Mouse (Mus musculus) midbrain, embryonic 14.5 days (tissue): ENCODE data around the gene Crisp2. TPM values are rescaled to one million over a fixed set of nuclear protein-coding genes. Genes with fewer than 3 reads are reported as not detected.

Experiments used
- ATAC-seq: fragments of 200-750 bp; cut with Nextera tagmentation; 2 replicates; pipeline ENCODE4 v1.8.0; 2017; ENCODE audit warnings: moderate number of reproducible peaks, moderate library complexity; ENCODE audit not compliant: low FRiP score, low TSS enrichment
- DNase-seq: peaks from one replicate; pipeline ENCODE4 v3.0.0-alpha.2; 2015
- H3K27ac ChIP-seq: fragments of 300-500 bp; sonication (generic); replicated peaks from 2 replicates; pipeline ENCODE4 v1.5.1; 2014; ENCODE audit warnings: mild to moderate bottlenecking, low read depth, low read length, moderate library complexity
- H3K27me3 ChIP-seq: fragments of 300-500 bp; sonication (generic); 2 replicates; pipeline ENCODE4 v1.6.1; 2014; ENCODE audit warnings: low read length, control low read depth, mixed read lengths; ENCODE audit not compliant: control insufficient read depth, insufficient read depth
- H3K36me3 ChIP-seq: fragments of 300-500 bp; sonication (generic); 2 replicates; pipeline ENCODE4 v1.6.1; 2014; ENCODE audit warnings: low read length, control low read depth; ENCODE audit not compliant: control insufficient read depth, insufficient read depth
- H3K4me1 ChIP-seq: fragments of 300-500 bp; sonication (generic); 2 replicates; pipeline ENCODE4 v1.6.1; 2014; ENCODE audit warnings: mild to moderate bottlenecking, antibody characterized with exemption, low read length, control low read depth; ENCODE audit not compliant: control insufficient read depth, insufficient read depth
- H3K4me2 ChIP-seq: fragments of 300-500 bp; sonication (generic); 2 replicates; pipeline ENCODE4 v1.6.1; 2014; ENCODE audit warnings: mild to moderate bottlenecking, low read length, moderate library complexity
- H3K4me3 ChIP-seq: fragments of 300-500 bp; sonication (generic); replicated peaks from 2 replicates; pipeline ENCODE4 v1.5.1; 2014; ENCODE audit warnings: low read depth, low read length
- H3K9ac ChIP-seq: fragments of 300-500 bp; sonication (generic); replicated peaks from 2 replicates; pipeline ENCODE4 v1.6.1; 2014; ENCODE audit warnings: mild to moderate bottlenecking, low read length, moderate library complexity
- H3K9me3 ChIP-seq: fragments of 300-500 bp; sonication (generic); 2 replicates; pipeline ENCODE4 v1.6.1; 2016; ENCODE audit warnings: low read length, control low read depth, mixed read lengths; ENCODE audit not compliant: control insufficient read depth
- WGBS: fragments of 180-500 bp; shearing (Covaris S2); extraction: QIAGEN DNeasy Blood & Tissue Kit; methylation state at CpG from one replicate; pipeline ENCODE4 v1.1.7; 2014; 5-methylcytosine and 5-hydroxymethylcytosine counted together
- polyA plus RNA-seq: library from polyadenylated mRNA; unstranded; fragments of >200 nt; fragmentation: Nextera tagmentation; extraction: Ambion mirVana; gene quantifications from 2 replicates; pipeline ENCODE4 v1.2.1, GENCODE M21; 2014

Crisp2 gene
- polyA plus RNA-seq, result not detected in 2 replicates

DNA sequence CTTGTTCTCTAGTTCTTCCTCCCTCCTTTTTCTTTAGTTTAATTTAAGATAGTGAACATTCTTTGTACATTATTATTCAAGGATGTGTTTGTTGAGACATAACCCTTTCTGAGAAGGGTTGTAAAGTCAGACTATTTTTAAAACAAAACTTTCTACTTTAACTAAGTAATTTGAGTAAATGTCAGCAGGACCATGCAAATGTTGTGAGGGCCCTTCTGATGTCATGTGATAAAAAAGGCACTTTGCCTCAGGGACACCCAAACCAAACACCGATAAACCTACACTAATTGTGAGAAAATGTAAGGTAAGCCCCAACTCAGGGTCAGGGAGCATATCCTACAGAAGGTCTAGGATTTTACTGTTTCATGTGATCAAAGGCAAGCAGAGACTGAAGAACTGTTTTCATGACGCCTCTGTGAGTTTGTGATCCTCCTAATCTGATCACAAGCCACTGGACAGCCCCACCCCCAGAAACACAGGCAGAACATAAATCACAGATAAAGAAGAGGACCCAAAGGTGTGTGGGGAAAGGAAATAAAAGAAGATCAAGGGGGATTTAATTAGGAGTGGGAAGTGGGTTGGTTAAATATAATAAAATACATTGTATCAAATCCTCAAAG lies at the start of gene Crisp2:
Gene Crisp2 (minus strand): TSS at position 51 of the 620 bp plus-strand sequence.
- Histone ChIP-seq H3K27me3 (no peaks in the 10 kb centered on the region), H3K4me1 (no peaks in the 10 kb centered on the region), H3K36me3 (no peaks in the 10 kb centered on the region), H3K4me2 (no peak within 1 kb of the TSS), H3K9me3 (no peaks in the 10 kb centered on the region), H3K27ac (no peak within 1 kb of the TSS), H3K9ac (no peak within 1 kb of the TSS), H3K4me3 (no peak within 1 kb of the TSS)
- no peak for ATAC-seq
- WGBS, result 49% methylated on average over 2 of the region's 2 CpGs
- no peak for DNase-seq

- Histone ChIP-seq H3K9me3 (no peaks in the 10 kb centered on the region), H3K4me1 (no peaks in the 10 kb centered on the region), H3K36me3 (no peaks in the 10 kb centered on the region), H3K9ac (no peak overlapping the region), H3K27me3 (no peaks in the 10 kb centered on the region), H3K27ac (no peak overlapping the region), H3K4me3 (no peak overlapping the region), H3K4me2 (no peak overlapping the region)
- no peak for ATAC-seq
- DNase-seq, result no peak
Observed at GRCm38 (mm10) chr17:40855065-40855464, 48.3 kb upstream of the Crisp2 start.

DNA sequence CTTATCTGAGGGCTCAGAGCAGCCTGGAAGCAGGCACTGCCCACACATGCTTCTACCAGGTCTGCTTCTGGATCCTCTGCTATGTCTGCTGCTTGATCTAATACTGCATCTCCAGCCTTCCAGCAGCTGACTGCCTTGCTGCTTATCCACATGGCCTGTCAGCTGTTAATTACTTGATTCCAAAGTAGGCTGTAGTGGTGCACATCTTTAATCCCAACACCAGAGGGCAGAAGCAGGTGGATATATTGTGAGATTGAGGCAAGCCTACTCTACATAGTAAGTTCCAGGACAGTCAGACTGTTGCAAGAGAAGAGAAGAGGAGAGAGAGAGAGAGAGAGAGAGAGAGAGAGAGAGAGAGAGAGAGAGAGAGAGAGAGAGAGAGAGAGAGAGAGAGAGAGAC lies 30.5 kb upstream of the Crisp2 start:
- Histone ChIP-seq H3K27ac (no peak overlapping the region), H3K4me1 (no peaks in the 10 kb centered on the region), H3K27me3 (no peaks in the 10 kb centered on the region), H3K9me3 (no peaks in the 10 kb centered on the region), H3K9ac (no peak overlapping the region), H3K36me3 (no peaks in the 10 kb centered on the region), H3K4me3 (no peak overlapping the region), H3K4me2 (no peak overlapping the region)
- DNase-seq, result peak; percentile 45
- no peak for ATAC-seq

DNA sequence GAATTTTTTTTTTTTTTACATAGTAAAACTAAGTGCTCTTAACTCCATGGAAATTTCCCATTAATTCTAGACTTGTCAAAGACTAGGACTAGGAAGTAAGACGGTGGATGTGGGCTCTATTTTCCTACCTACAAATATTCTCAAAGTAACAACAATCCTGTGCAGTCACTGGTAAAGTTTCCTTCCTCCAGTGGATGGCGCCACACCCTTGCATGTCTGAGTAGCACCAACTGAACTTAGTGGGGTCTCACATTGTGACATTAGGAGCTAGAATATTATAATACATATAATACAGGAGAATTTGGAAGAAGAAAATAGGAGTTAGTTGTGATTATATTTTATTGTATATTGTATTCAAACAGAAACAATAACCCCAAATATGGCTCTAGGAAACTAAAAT lies 25.1 kb upstream of the Crisp2 start:
- H3K27ac ChIP-seq, result no peak overlapping the region
- no peaks in the 10 kb centered on the region for H3K27me3 ChIP-seq
- DNase-seq (no peak), ATAC-seq (no peak)
- H3K9me3 ChIP-seq, result no peaks in the 10 kb centered on the region
- no peak overlapping the region for H3K9ac ChIP-seq
- 52% methylated on average over 2 of the region's 2 CpGs for WGBS
- H3K4me1 ChIP-seq, result no peaks in the 10 kb centered on the region
- H3K36me3 ChIP-seq, result no peaks in the 10 kb centered on the region
- no peak overlapping the region for H3K4me3 ChIP-seq
- H3K4me2 ChIP-seq, result no peak overlapping the region

DNA sequence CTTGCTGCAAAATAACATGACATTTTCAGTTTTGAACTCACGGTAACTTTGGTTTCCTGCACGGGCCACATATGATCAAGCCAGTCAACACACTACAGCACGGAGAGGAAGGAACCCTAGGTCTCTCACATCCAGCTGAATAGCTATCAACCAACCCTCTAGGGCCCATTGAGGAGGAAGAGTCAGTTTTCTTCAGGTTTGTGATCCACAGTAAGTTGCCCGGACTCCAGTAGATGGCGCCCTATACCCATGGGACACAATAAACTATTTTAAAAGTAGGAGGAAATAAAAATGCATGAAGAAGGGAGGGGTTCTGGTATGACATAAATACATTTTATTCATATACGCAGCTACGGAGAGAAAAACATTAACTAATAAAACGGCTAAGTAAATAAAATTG lies 17.7 kb upstream of the Crisp2 start:
- 66% methylated on average over 8 of the region's 8 CpGs for WGBS
- ATAC-seq (no peak), DNase-seq (peak; percentile 33)
- no peaks in the 10 kb centered on the region for H3K4me1 ChIP-seq
- H3K4me2 ChIP-seq, result no peak overlapping the region
- no peak overlapping the region for H3K9ac ChIP-seq
- no peaks in the 10 kb centered on the region for H3K36me3 ChIP-seq
- no peaks in the 10 kb centered on the region for H3K9me3 ChIP-seq
- H3K27me3 ChIP-seq, result no peaks in the 10 kb centered on the region
- no peak overlapping the region for H3K4me3 ChIP-seq
- H3K27ac ChIP-seq, result no peak overlapping the region

DNA sequence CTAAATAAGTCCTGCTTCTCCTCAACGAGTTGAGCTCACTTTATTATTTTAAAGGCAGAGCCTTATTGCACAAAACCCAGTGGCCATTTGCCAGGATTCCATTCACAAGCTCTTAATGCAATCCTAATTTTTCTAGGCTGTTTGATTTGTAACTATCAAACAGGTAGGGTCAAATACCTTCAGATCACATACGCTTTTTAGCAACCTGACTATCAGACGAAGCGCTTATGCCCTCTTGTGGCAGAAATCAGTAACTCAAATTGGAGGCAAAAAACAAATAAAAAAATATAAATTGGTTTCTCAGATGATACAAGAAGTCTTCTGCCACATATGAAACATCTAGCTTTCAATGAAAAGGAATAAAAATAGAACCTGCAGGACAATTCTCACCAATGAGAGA lies 17.0 kb upstream of the Crisp2 start:
- Histone ChIP-seq H3K4me1 (no peaks in the 10 kb centered on the region), H3K4me2 (no peak overlapping the region), H3K4me3 (no peak overlapping the region), H3K9ac (no peak overlapping the region), H3K9me3 (no peaks in the 10 kb centered on the region), H3K36me3 (no peaks in the 10 kb centered on the region), H3K27ac (no peak overlapping the region), H3K27me3 (no peaks in the 10 kb centered on the region)
- WGBS, result 28% methylated on average over 4 of the region's 4 CpGs
- no peak for ATAC-seq
- peak; percentile 58 for DNase-seq

- WGBS, result 87% methylated on average over 9 of the region's 9 CpGs
Observed at GRCm38 (mm10) chr17:40821477-40821876, 14.7 kb upstream of the Crisp2 start.

GRCm38 (mm10) chr17:40817340-40817943 lies 10.6 kb upstream of the Crisp2 start:
- no peaks in the 10 kb centered on the region for H3K4me1 ChIP-seq
- no peak overlapping the region for H3K4me2 ChIP-seq
- H3K36me3 ChIP-seq, result no peaks in the 10 kb centered on the region
- ATAC-seq, result no peak
- no peak overlapping the region for H3K9ac ChIP-seq
- H3K27ac ChIP-seq, result no peak overlapping the region
- no peaks in the 10 kb centered on the region for H3K9me3 ChIP-seq
- no peak overlapping the region for H3K4me3 ChIP-seq
- H3K27me3 ChIP-seq, result no peaks in the 10 kb centered on the region
- DNase-seq, result no peak
- WGBS, result 80% methylated on average over 4 of the region's 4 CpGs

More at GRCm38 (mm10) chr17:40821477-40821876, 14.7 kb upstream of the Crisp2 start:
- no peaks in the 10 kb centered on the region for H3K4me1 ChIP-seq
- H3K9ac ChIP-seq, result no peak overlapping the region
- H3K9me3 ChIP-seq, result no peaks in the 10 kb centered on the region
- no peak overlapping the region for H3K27ac ChIP-seq
- H3K4me2 ChIP-seq, result no peak overlapping the region
- no peak overlapping the region for H3K4me3 ChIP-seq
- no peak for ATAC-seq
- no peaks in the 10 kb centered on the region for H3K36me3 ChIP-seq
- DNase-seq, result no peak
- no peaks in the 10 kb centered on the region for H3K27me3 ChIP-seq

DNA sequence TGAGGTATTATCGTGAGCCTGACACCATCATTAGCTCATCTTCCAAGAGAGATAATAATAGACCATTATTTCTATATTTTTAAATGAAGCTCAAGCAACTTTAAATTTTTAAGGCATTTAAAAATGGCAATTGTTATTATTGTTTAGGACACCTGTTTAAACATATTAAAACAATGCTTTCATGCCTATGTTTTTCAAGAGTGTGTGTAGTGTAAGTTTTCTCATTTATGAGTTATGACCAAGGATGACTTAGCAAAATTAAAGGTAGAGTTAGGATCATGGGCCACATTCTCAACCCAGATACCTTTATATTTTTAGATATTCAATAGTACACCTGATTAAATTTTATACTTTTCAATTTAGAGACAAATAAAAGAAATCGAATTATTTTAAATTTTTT lies 5.5 kb upstream of the Crisp2 start:
- no peak overlapping the region for H3K4me2 ChIP-seq
- DNase-seq (no peak), ATAC-seq (no peak)
- H3K27ac ChIP-seq, result no peak overlapping the region
- H3K27me3 ChIP-seq, result no peaks in the 10 kb centered on the region
- no peaks in the 10 kb centered on the region for H3K9me3 ChIP-seq
- no peak overlapping the region for H3K9ac ChIP-seq
- H3K4me1 ChIP-seq, result no peaks in the 10 kb centered on the region
- no peaks in the 10 kb centered on the region for H3K36me3 ChIP-seq
- no peak overlapping the region for H3K4me3 ChIP-seq
- WGBS, result 78% methylated on average over 2 of the region's 2 CpGs
